Mouse (Mus musculus): ENCODE measurements around the gene Wwox. TPM values are rescaled to one million over a fixed set of nuclear protein-coding genes. Genes with fewer than 3 reads are reported as not detected.

The Wwox gene
- total and polyA plus RNA-seq, 3 experiments, result 7.6 to 61.8 (median 12.2) TPM

- no peaks in the 10 kb centered on the region for H3K79me2 ChIP-seq (ENCODE audit: control insufficient read depth, insufficient read depth, low read length, poor library complexity)
- no peak overlapping the region for H3K9ac ChIP-seq (ENCODE audit: control insufficient read depth, low read depth, low read length, poor library complexity, severe bottlenecking)
- no peaks in the 10 kb centered on the region for H3K4me1 ChIP-seq (ENCODE audit: control insufficient read depth in 1 of 2, insufficient read depth in 2 of 2, low read length in 2 of 2)
- H3K9me3 ChIP-seq (replicated peaks; ENCODE audit: insufficient read depth, low read length), result no peaks in the 10 kb centered on the region
- no peak overlapping the region for H3K4me3 ChIP-seq (ENCODE audit: control insufficient read depth in 1 of 2, insufficient read depth in 1 of 2, low read depth in 2 of 2, low read length in 2 of 2)
- no peak overlapping the region for H3K27ac ChIP-seq (ENCODE audit: control insufficient read depth, low read depth, low read length)
- no peaks in the 10 kb centered on the region for H3K27me3 ChIP-seq (ENCODE audit: control insufficient read depth in 1 of 2, insufficient read depth in 2 of 2, low read length in 2 of 2)
- H3K36me3 ChIP-seq (ENCODE audit: control insufficient read depth in 1 of 2, insufficient read depth in 2 of 2, low read length in 2 of 2), result no peaks in the 10 kb centered on the region
- no peak for DNase-seq (ENCODE audit: low read depth, low spot score)
- TF ChIP-seq TAL1 (IDR thresholded peaks at IDR 0.05; ENCODE audit: low read length), result no peak
- no peak for TF ChIP-seq TCF12 (IDR thresholded peaks at IDR 0.05; ENCODE audit: low read depth, low read length)
- TF ChIP-seq ETS1 (IDR thresholded peaks at IDR 0.05; ENCODE audit: low read depth, low read length), result no peak
- TF ChIP-seq SIN3A (IDR thresholded peaks at IDR 0.05; ENCODE audit: low read length), result no peak
- no peak for TF ChIP-seq USF1 (IDR thresholded peaks at IDR 0.05; ENCODE audit: low read depth, low read length)
- no peak for TF ChIP-seq MYB (IDR thresholded peaks at IDR 0.05; ENCODE audit: low read depth, low read length)
- no peak for TF ChIP-seq CHD1 (IDR thresholded peaks at IDR 0.05; ENCODE audit: low read depth, low read length)
- TF ChIP-seq MYC (IDR thresholded peaks at IDR 0.05; ENCODE audit: low read depth, low read length), result no peak
- no peak for TF ChIP-seq ELF1 (IDR thresholded peaks at IDR 0.05; ENCODE audit: low read depth, low read length)
- no peak for TF ChIP-seq USF2 (IDR thresholded peaks at IDR 0.05; ENCODE audit: borderline replicate concordance in 1 of 2, insufficient read depth in 1 of 2, low read depth in 1 of 2, low read length in 2 of 2)
- TF ChIP-seq ZNF384 (IDR thresholded peaks at IDR 0.05; ENCODE audit: low read depth, low read length), result no peak
- TF ChIP-seq POLR2AphosphoS5 (IDR thresholded peaks at IDR 0.05; ENCODE audit: borderline replicate concordance, low read depth, low read length), result no peak
Observed at GRCm38 (mm10) chr8:115006561-115006960, 567.1 kb downstream of the Wwox start.

GRCm38 (mm10) chr8:115007280-115007679, 567.8 kb downstream of the Wwox start:
- no peak overlapping the region for H3K9ac ChIP-seq (ENCODE audit: control insufficient read depth, low read depth, low read length, poor library complexity, severe bottlenecking)
- TF ChIP-seq ZKSCAN1 (IDR thresholded peaks at IDR 0.05; ENCODE audit: low read depth, low read length) (no peak), ZMIZ1 (IDR thresholded peaks at IDR 0.05; ENCODE audit: low read depth, low read length) (no peak), USF1 (IDR thresholded peaks at IDR 0.05; ENCODE audit: low read depth, low read length) (no peak), MXI1 (IDR thresholded peaks at IDR 0.05; ENCODE audit: low read depth, low read length) (no peak), E2F4 (IDR thresholded peaks at IDR 0.05; ENCODE audit: borderline replicate concordance, low read depth, low read length) (no peak)
- no peaks in the 10 kb centered on the region for H3K36me3 ChIP-seq (ENCODE audit: control insufficient read depth in 1 of 2, insufficient read depth in 2 of 2, low read length in 2 of 2)
- H3K79me2 ChIP-seq (ENCODE audit: control insufficient read depth, insufficient read depth, low read length, poor library complexity), result no peaks in the 10 kb centered on the region
- H3K27me3 ChIP-seq (ENCODE audit: control insufficient read depth in 1 of 2, insufficient read depth in 2 of 2, low read length in 2 of 2), result no peaks in the 10 kb centered on the region
- H3K4me3 ChIP-seq (ENCODE audit: control insufficient read depth in 1 of 2, insufficient read depth in 1 of 2, low read depth in 2 of 2, low read length in 2 of 2), result no peak overlapping the region
- H3K4me1 ChIP-seq (ENCODE audit: control insufficient read depth in 1 of 2, insufficient read depth in 2 of 2, low read length in 2 of 2), result no peaks in the 10 kb centered on the region
- H3K9me3 ChIP-seq (replicated peaks; ENCODE audit: insufficient read depth, low read length), result no peaks in the 10 kb centered on the region
- H3K27ac ChIP-seq (ENCODE audit: control insufficient read depth, low read depth, low read length), result no peak overlapping the region
- DNase-seq (ENCODE audit: low read depth, low spot score), result no peak
